Mouse (Mus musculus) embryonic facial prominence, embryonic 10.5 days (tissue): ENCODE measurements at regions not wholly inside any gene's neighbourhood (a gene's known extent, or its start where the extent isn't known, plus 50 kb on each side); places are given as distances from the start of the nearest gene placed in this dataset.

Experiments used
- DNase-seq: peaks from one replicate; pipeline ENCODE4 v3.0.0-alpha.2; 2017; ENCODE audit warnings: low spot score
- H3K27ac ChIP-seq: fragments of 300-500 bp; sonication (generic); replicated peaks from 2 replicates; pipeline ENCODE4 v1.5.1; 2016; ENCODE audit warnings: mild to moderate bottlenecking
- H3K27me3 ChIP-seq: fragments of 300-500 bp; sonication (generic); replicated peaks from 2 replicates; pipeline ENCODE4 v1.6.1; 2016; ENCODE audit warnings: low read depth, mild to moderate bottlenecking; ENCODE audit not compliant: poor library complexity, severe bottlenecking
- H3K36me3 ChIP-seq: fragments of 300-500 bp; sonication (generic); replicated peaks from 2 replicates; pipeline ENCODE4 v1.6.1; 2016; ENCODE audit warnings: mild to moderate bottlenecking, moderate library complexity
- H3K4me1 ChIP-seq: fragments of 300-500 bp; sonication (generic); 2 replicates; pipeline ENCODE4 v1.6.1; 2016
- H3K4me3 ChIP-seq: fragments of 300-500 bp; sonication (generic); 2 replicates; pipeline ENCODE4 v1.5.1; 2016; ENCODE audit warnings: mild to moderate bottlenecking, moderate library complexity
- H3K9me3 ChIP-seq: fragments of 300-500 bp; sonication (generic); 2 replicates; pipeline ENCODE4 v1.6.1; 2016; ENCODE audit warnings: mild to moderate bottlenecking
- WGBS: fragments of 180-500 bp; shearing (Covaris S2); methylation state at CpG from one replicate; pipeline ENCODE4 v1.1.7; 2016; 5-methylcytosine and 5-hydroxymethylcytosine counted together

GRCm38 (mm10) chr9:43594814-43595213 is 149.0 kb upstream of the Nectin1 start:
- Histone ChIP-seq H3K27ac (no peak overlapping the region), H3K9me3 (no peaks in the 10 kb centered on the region), H3K36me3 (no peaks in the 10 kb centered on the region), H3K27me3 (no peaks in the 10 kb centered on the region), H3K4me3 (no peak overlapping the region), H3K4me1 (no peaks in the 10 kb centered on the region)
- DNase-seq: no peak
- WGBS: 79% methylated on average over 3 of the region's 3 CpGs

GRCm38 (mm10) chr9:43595461-43595860 is 148.3 kb upstream of the Nectin1 start:
- Histone ChIP-seq H3K27me3 (no peaks in the 10 kb centered on the region), H3K4me3 (no peak overlapping the region), H3K9me3 (no peaks in the 10 kb centered on the region), H3K36me3 (no peaks in the 10 kb centered on the region), H3K27ac (no peak overlapping the region), H3K4me1 (no peaks in the 10 kb centered on the region)
- 78% methylated on average over 4 of the region's 4 CpGs for WGBS
- DNase-seq: no peak

GRCm38 (mm10) chr9:43600396-43600795 is 143.4 kb upstream of the Nectin1 start:
- Histone ChIP-seq H3K4me1 (no peaks in the 10 kb centered on the region; the same call in 1 of the 2 replicates), H3K9me3 (no peaks in the 10 kb centered on the region), H3K36me3 (no peaks in the 10 kb centered on the region), H3K27me3 (no peaks in the 10 kb centered on the region), H3K27ac (no peak overlapping the region), H3K4me3 (no peak overlapping the region)
- DNase-seq: no peak
- WGBS: 67% methylated on average over 2 of the region's 2 CpGs

- H3K9me3 ChIP-seq: no peaks in the 10 kb centered on the region
- no peak for DNase-seq
- H3K4me3 ChIP-seq: no peak overlapping the region
- no peak overlapping the region for H3K27ac ChIP-seq
- H3K4me1 ChIP-seq: peaks cover 9% of the 10 kb centered on the region; the same call in 1 of the 2 replicates
- 41% methylated on average over 12 of the region's 12 CpGs for WGBS
- H3K36me3 ChIP-seq: no peaks in the 10 kb centered on the region
- peaks cover 4% of the 10 kb centered on the region for H3K27me3 ChIP-seq
These were observed 126.2 kb upstream of the Nectin1 start for GRCm38 (mm10) chr9:43617632-43618031.

- DNase-seq: no peak
- no peaks in the 10 kb centered on the region for H3K9me3 ChIP-seq
- WGBS: 71% methylated on average over 4 of the region's 4 CpGs
These were observed 116.2 kb upstream of the Nectin1 start for GRCm38 (mm10) chr9:43627558-43627957.

GRCm38 (mm10) chr9:43628786-43629185 is 115.0 kb upstream of the Nectin1 start:
- 44% methylated on average over 11 of the region's 11 CpGs for WGBS
- no peak overlapping the region for H3K4me3 ChIP-seq
- H3K36me3 ChIP-seq: no peaks in the 10 kb centered on the region
- no peak overlapping the region for H3K27ac ChIP-seq
- H3K27me3 ChIP-seq: peaks cover 6% of the 10 kb centered on the region; the same call in 1 of the 2 replicates
- no peak for DNase-seq
- 0 out of 2 replicates have a peak, but pooled peaks cover 3% of the 10 kb centered on the region for H3K4me1 ChIP-seq
- H3K9me3 ChIP-seq: no peaks in the 10 kb centered on the region

More at GRCm38 (mm10) chr9:43627558-43627957, 116.2 kb upstream of the Nectin1 start:
- no peak overlapping the region for H3K4me3 ChIP-seq
- no peak overlapping the region for H3K27ac ChIP-seq
- H3K4me1 ChIP-seq: 0 out of 2 replicates have a peak, but pooled peaks cover 2% of the 10 kb centered on the region
- H3K27me3 ChIP-seq: peaks cover 6% of the 10 kb centered on the region; the same call in 1 of the 2 replicates
- H3K36me3 ChIP-seq: no peaks in the 10 kb centered on the region

- Histone ChIP-seq H3K4me3 (no peak overlapping the region), H3K27me3 (no peaks in the 10 kb centered on the region; the same call in 1 of the 2 replicates), H3K36me3 (no peaks in the 10 kb centered on the region), H3K9me3 (no peaks in the 10 kb centered on the region), H3K4me1 (0 out of 2 replicates have a peak, but pooled peaks cover 3% of the 10 kb centered on the region), H3K27ac (no peak overlapping the region)
- no peak for DNase-seq
- 87% methylated on average over 11 of the region's 11 CpGs for WGBS
These were observed 107.3 kb upstream of the Nectin1 start for GRCm38 (mm10) chr9:43636372-43636965.

- no peak for DNase-seq
- H3K27ac ChIP-seq: no peak overlapping the region
- no peaks in the 10 kb centered on the region for H3K27me3 ChIP-seq
- H3K36me3 ChIP-seq: no peaks in the 10 kb centered on the region
- 0 out of 2 replicates have a peak, but pooled peaks cover 6% of the 10 kb centered on the region for H3K4me1 ChIP-seq
- H3K9me3 ChIP-seq: no peaks in the 10 kb centered on the region
- no peak overlapping the region for H3K4me3 ChIP-seq
- 78% methylated on average over 3 of the region's 3 CpGs for WGBS
These were observed 85.6 kb upstream of the Nectin1 start for GRCm38 (mm10) chr9:43658186-43658585.

- Histone ChIP-seq H3K4me1 (0 out of 2 replicates have a peak, but pooled peaks cover 6% of the 10 kb centered on the region), H3K9me3 (no peaks in the 10 kb centered on the region), H3K27ac (no peak overlapping the region), H3K27me3 (no peaks in the 10 kb centered on the region), H3K4me3 (no peak overlapping the region), H3K36me3 (no peaks in the 10 kb centered on the region)
- 66% methylated on average over 6 of the region's 6 CpGs for WGBS
- no peak for DNase-seq
These were observed 84.5 kb upstream of the Nectin1 start for GRCm38 (mm10) chr9:43659237-43659636.

- 0 out of 2 replicates have a peak, but pooled peaks cover 6% of the 10 kb centered on the region for H3K4me1 ChIP-seq
- H3K27me3 ChIP-seq: no peaks in the 10 kb centered on the region
- WGBS: 86% methylated on average over 5 of the region's 5 CpGs
- DNase-seq: no peak
- no peak overlapping the region for H3K4me3 ChIP-seq
- H3K9me3 ChIP-seq: no peaks in the 10 kb centered on the region
- H3K36me3 ChIP-seq: no peaks in the 10 kb centered on the region
- H3K27ac ChIP-seq: no peak overlapping the region
These were observed 83.6 kb upstream of the Nectin1 start for GRCm38 (mm10) chr9:43660151-43660550.

GRCm38 (mm10) chr9:43660896-43661563 is 82.8 kb upstream of the Nectin1 start:
- Histone ChIP-seq H3K27me3 (no peaks in the 10 kb centered on the region), H3K36me3 (no peaks in the 10 kb centered on the region), H3K27ac (no peak overlapping the region), H3K4me3 (no peak overlapping the region), H3K4me1 (0 out of 2 replicates have a peak, but pooled peaks cover 6% of the 10 kb centered on the region), H3K9me3 (no peaks in the 10 kb centered on the region)
- WGBS: 59% methylated on average over 11 of the region's 11 CpGs
- no peak for DNase-seq

- H3K27ac ChIP-seq: no peak overlapping the region
- H3K4me1 ChIP-seq: 0 out of 2 replicates have a peak, but pooled peaks cover 6% of the 10 kb centered on the region
- no peaks in the 10 kb centered on the region for H3K36me3 ChIP-seq
- H3K9me3 ChIP-seq: no peaks in the 10 kb centered on the region
- DNase-seq: no peak
- H3K27me3 ChIP-seq: no peaks in the 10 kb centered on the region
- no peak overlapping the region for H3K4me3 ChIP-seq
- 77% methylated on average over 6 of the region's 6 CpGs for WGBS
These were observed 82.1 kb upstream of the Nectin1 start for GRCm38 (mm10) chr9:43661646-43662045.

- 83% methylated on average over 6 of the region's 6 CpGs for WGBS
These were observed 76.4 kb upstream of the Nectin1 start for GRCm38 (mm10) chr9:43667386-43667785.

More at GRCm38 (mm10) chr9:43667386-43667785, 76.4 kb upstream of the Nectin1 start:
- Histone ChIP-seq H3K4me3 (no peak overlapping the region), H3K4me1 (peaks cover 8% of the 10 kb centered on the region), H3K36me3 (no peaks in the 10 kb centered on the region), H3K27me3 (no peaks in the 10 kb centered on the region; the same call in 1 of the 2 replicates), H3K9me3 (no peaks in the 10 kb centered on the region), H3K27ac (no peak overlapping the region)
- no peak for DNase-seq
